Mouse (Mus musculus): ENCODE measurements around the gene B9d2. TPM values are rescaled to one million over a fixed set of nuclear protein-coding genes. Genes with fewer than 3 reads are reported as not detected.

Gene B9d2
- polyA plus RNA-seq, 1 experiment from 2014 or later, result 26.4 TPM

GRCm38 (mm10) chr7:25675405-25675804 lies 5.2 kb upstream of the B9d2 start:
- no peak for ATAC-seq (ENCODE audit: insufficient number of reproducible peaks, insufficient read depth, low FRiP score, low TSS enrichment, low read depth)
- no peak overlapping the region for H3K27ac ChIP-seq
- peak overlapping the region; percentile 65 for H3K4me2 ChIP-seq
- H3K9ac ChIP-seq, result peak overlapping the region; percentile 66; the same call in 1 of the 2 replicates
- peaks cover 21% of the 10 kb centered on the region for H3K4me1 ChIP-seq
- H3K36me3 ChIP-seq, result no peaks in the 10 kb centered on the region
- no peaks in the 10 kb centered on the region for H3K9me3 ChIP-seq
- 43% methylated on average over 6 of the region's 6 CpGs for WGBS
- peaks cover 57% of the 10 kb centered on the region for H3K27me3 ChIP-seq
- peak overlapping the region; percentile 37; the same call in 1 of the 2 replicates for H3K4me3 ChIP-seq

DNA sequence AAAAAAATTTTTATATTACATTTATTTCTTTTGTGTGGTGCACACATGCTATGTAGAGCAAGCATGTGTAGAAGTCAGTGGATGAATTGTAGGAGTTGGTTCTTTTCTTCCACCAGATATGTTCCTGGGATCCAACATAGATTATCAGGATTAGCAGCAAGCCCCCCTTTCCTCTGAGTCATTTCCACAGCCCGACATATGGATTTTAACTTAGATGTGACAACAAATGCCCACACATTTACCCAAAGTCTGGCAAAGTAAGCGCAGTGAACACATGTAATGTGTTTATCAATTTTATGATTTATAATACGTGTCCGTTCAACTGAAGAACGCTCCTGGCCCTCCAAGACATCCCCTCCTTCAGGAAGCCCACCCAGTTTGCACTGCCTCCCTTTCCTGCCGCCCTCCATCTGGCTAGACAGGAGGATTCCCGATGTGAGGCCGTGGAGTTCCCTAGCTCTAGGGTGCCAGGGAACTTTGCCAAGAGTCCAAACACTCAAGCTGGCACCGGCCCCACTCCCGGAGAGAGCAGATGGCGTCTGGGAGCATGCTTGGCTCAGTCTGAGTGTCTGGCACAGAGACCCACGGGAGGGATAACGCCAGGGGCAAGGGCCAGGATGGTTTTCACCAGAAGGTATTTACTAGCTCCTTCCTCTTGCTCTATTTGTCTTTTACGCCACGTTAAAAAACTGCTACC lies 4.3 kb upstream of the B9d2 start:
- no peak for ATAC-seq (ENCODE audit: insufficient number of reproducible peaks, insufficient read depth, low FRiP score, low TSS enrichment, low read depth)
- no peaks in the 10 kb centered on the region for H3K9me3 ChIP-seq
- no peaks in the 10 kb centered on the region for H3K36me3 ChIP-seq
- 63% methylated on average over 15 of the region's 15 CpGs for WGBS
- H3K27ac ChIP-seq, result no peak overlapping the region
- H3K9ac ChIP-seq, result no peak overlapping the region
- H3K27me3 ChIP-seq, result peaks cover 57% of the 10 kb centered on the region
- no peak overlapping the region for H3K4me3 ChIP-seq
- H3K4me1 ChIP-seq, result peaks cover 24% of the 10 kb centered on the region
- peak overlapping the region; percentile 9; the same call in 1 of the 2 replicates for H3K4me2 ChIP-seq

DNA sequence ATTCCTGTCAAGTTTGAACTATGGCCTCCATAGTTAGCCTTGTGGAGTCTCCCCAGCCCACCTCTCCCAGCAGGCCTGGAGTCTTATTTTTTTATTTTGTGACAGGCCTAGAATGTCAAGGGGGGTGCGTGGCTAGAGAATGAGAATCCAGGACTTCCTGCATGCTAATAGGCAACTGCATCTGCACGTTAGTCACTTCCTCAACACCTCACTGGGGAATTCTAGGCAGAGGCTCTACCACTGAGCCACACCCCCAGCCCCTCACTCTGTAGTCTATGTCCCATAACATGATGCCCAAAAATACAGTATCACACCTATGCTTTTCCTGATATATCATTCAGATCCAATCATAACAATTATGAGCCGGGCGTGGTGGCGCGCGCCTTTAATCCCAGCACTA lies 3.6 kb upstream of the B9d2 start:
- Histone ChIP-seq H3K4me2 (no peak overlapping the region), H3K27me3 (peaks cover 57% of the 10 kb centered on the region), H3K27ac (no peak overlapping the region), H3K4me3 (no peak overlapping the region), H3K4me1 (peaks cover 28% of the 10 kb centered on the region), H3K9me3 (no peaks in the 10 kb centered on the region), H3K36me3 (no peaks in the 10 kb centered on the region), H3K9ac (no peak overlapping the region)
- WGBS, result 91% methylated on average over 7 of the region's 7 CpGs
- no peak for ATAC-seq (ENCODE audit: insufficient number of reproducible peaks, insufficient read depth, low FRiP score, low TSS enrichment, low read depth)

GRCm38 (mm10) chr7:25679971-25680370 lies 609 bp upstream of the B9d2 start:
- Histone ChIP-seq H3K4me2 (peak overlapping the region; percentile 71), H3K4me3 (peak overlapping the region; percentile 64), H3K4me1 (peaks cover 26% of the 10 kb centered on the region), H3K27ac (no peak overlapping the region), H3K9me3 (no peaks in the 10 kb centered on the region), H3K9ac (peak overlapping the region; percentile 73; the same call in 1 of the 2 replicates), H3K36me3 (0 out of 2 replicates have a peak, but pooled peaks cover 3% of the 10 kb centered on the region), H3K27me3 (peaks cover 33% of the 10 kb centered on the region)
- no peak for ATAC-seq (ENCODE audit: insufficient number of reproducible peaks, insufficient read depth, low FRiP score, low TSS enrichment, low read depth)
- whole genome bisulfite sequencing, result 6% methylated on average over 6 of the region's 6 CpGs

DNA sequence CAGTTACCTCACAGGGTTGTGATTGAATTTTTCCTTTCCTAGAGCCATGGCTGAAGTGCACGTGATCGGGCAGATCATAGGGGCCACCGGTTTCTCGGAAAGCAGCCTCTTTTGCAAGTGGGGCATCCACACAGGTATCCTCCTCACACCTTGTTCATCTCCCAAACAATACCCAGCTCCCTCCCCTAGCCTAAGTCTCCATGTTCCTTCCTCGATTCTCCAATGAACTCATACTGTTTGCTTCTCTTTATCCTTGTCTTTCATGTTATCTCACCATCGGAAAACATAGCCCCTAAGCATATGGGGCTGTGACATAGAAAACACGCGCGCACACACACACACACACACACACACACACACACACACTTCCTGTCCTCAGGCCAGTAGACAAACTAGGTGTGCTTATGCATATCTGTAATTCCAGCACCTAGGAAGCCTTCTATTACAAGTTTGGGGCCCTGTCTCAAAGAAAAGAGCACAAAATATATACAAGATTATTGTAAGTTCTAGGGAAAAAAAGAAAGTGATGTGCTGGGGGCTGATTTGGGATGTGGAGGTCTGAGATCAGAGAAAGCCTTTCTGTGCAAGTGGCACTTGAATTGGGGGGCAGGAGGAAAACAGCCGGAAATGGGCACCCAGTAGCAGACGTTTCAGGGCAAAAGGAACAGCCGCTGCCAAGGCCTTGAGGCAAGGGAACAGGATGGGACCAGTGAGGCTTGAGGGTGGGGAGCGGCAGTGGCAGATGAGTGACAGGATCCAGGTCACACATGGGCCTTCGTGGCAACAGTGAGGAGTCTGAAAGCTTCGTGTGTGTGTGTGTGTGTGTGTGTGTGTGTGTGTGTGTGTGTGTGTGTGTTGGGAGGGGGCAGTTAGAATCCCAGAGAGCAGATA lies 1.0 kb downstream of the B9d2 start:
- Histone ChIP-seq H3K4me1 (peaks cover 31% of the 10 kb centered on the region), H3K9me3 (no peaks in the 10 kb centered on the region), H3K4me3 (peak overlapping the region; percentile 64), H3K4me2 (peak overlapping the region; percentile 71), H3K9ac (peak overlapping the region; percentile 73; the same call in 1 of the 2 replicates), H3K27ac (no peak overlapping the region), H3K27me3 (peaks cover 30% of the 10 kb centered on the region), H3K36me3 (peaks cover 6% of the 10 kb centered on the region; the same call in 1 of the 2 replicates)
- WGBS, result 57% methylated on average over 14 of the region's 15 CpGs
- no peak; the same call in 1 of the 2 replicates for ATAC-seq (ENCODE audit: insufficient number of reproducible peaks, insufficient read depth, low FRiP score, low TSS enrichment, low read depth)

GRCm38 (mm10) chr7:25683474-25684180 lies 3.0 kb downstream of the B9d2 start:
- WGBS, result 66% methylated on average over 7 of the region's 7 CpGs
- Histone ChIP-seq H3K9me3 (no peaks in the 10 kb centered on the region), H3K9ac (no peak overlapping the region), H3K4me3 (no peak overlapping the region), H3K4me1 (peaks cover 44% of the 10 kb centered on the region), H3K27ac (no peak overlapping the region), H3K4me2 (no peak overlapping the region), H3K36me3 (peaks cover 6% of the 10 kb centered on the region; the same call in 1 of the 2 replicates), H3K27me3 (peaks cover 38% of the 10 kb centered on the region)
- ATAC-seq (ENCODE audit: insufficient number of reproducible peaks, insufficient read depth, low FRiP score, low TSS enrichment, low read depth), result no peak

DNA sequence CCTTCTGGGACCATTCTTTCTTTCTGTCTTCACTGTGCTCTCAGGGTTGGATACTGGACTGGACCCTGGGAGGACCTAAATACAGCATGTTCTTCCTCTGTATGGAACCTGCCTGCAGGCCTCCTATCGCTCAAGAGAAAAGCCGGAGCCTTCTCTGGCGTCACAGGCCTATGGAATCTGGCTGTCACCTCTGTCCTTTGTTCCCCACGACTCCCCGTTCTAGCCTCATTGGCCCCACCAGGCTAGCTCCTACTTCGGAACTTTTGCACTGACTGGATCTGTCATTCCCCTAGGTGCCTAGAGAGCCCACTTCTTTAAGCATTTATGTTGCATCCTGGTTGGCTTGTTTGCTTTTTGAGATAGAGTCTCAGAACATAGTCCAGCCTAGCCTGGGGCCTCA lies 4.1 kb downstream of the B9d2 start:
- no peak overlapping the region for H3K9ac ChIP-seq
- H3K9me3 ChIP-seq, result no peaks in the 10 kb centered on the region
- H3K4me2 ChIP-seq, result no peak overlapping the region
- H3K27me3 ChIP-seq, result peaks cover 40% of the 10 kb centered on the region
- peak overlapping the region; percentile 35 for H3K27ac ChIP-seq
- H3K4me1 ChIP-seq, result peaks cover 53% of the 10 kb centered on the region
- no peak overlapping the region for H3K4me3 ChIP-seq
- peaks cover 6% of the 10 kb centered on the region; the same call in 1 of the 2 replicates for H3K36me3 ChIP-seq
- 80% methylated on average over 6 of the region's 6 CpGs for WGBS
- ATAC-seq (ENCODE audit: insufficient number of reproducible peaks, insufficient read depth, low FRiP score, low TSS enrichment, low read depth), result no peak

DNA sequence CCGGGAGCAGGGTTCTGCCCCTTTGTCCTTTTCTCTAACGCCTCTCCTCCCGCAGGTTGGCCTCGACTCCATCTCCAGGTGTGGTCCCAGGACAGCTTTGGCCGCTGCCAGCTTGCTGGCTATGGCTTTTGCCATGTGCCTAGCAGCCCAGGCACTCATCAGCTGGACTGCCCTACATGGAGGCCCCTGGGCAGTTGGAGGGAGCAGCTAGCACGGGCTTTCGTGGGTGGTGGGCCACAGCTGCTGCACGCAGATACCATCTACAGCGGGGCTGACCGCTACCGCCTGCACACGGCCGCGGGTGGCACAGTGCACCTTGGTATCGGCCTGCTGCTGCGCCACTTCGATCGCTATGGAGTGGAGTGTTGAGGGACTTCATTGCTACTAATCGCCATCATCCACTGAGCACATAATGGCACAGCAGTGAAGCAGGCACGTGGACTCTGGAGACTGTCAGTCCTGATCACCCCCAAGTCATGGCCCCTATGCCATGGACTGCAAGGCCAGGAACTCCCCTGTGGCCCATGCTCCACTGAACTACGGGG lies 5.4 kb downstream of the B9d2 start:
- peak overlapping the region; percentile 88 for H3K4me2 ChIP-seq
- peak overlapping the region; percentile 85; the same call in 1 of the 2 replicates for H3K27ac ChIP-seq
- peaks cover 6% of the 10 kb centered on the region; the same call in 1 of the 2 replicates for H3K36me3 ChIP-seq
- peaks cover 50% of the 10 kb centered on the region for H3K27me3 ChIP-seq
- peak overlapping the region; percentile 65 for H3K4me3 ChIP-seq
- ATAC-seq (ENCODE audit: insufficient number of reproducible peaks, insufficient read depth, low FRiP score, low TSS enrichment, low read depth), result no peak
- H3K4me1 ChIP-seq, result peaks cover 46% of the 10 kb centered on the region
- WGBS, result 67% methylated on average over 21 of the region's 21 CpGs
- no peak overlapping the region for H3K9ac ChIP-seq
- no peaks in the 10 kb centered on the region for H3K9me3 ChIP-seq

GRCm38 (mm10) chr7:25686680-25687531 lies 6.3 kb downstream of the B9d2 start, which contains the start of gene Tgfb1:
TSS of gene Tgfb1 (plus strand) at chr7:25687002.
- H3K9ac ChIP-seq, result peak within 1 kb of the TSS; percentile 80
- no peaks in the 10 kb centered on the region for H3K9me3 ChIP-seq
- H3K27me3 ChIP-seq, result peaks cover 55% of the 10 kb centered on the region
- H3K4me3 ChIP-seq, result peak within 1 kb of the TSS; percentile 65
- WGBS, result under 1% methylated on average over 59 of the region's 69 CpGs
- H3K36me3 ChIP-seq, result peaks cover 8% of the 10 kb centered on the region; the same call in 1 of the 2 replicates
- ATAC-seq (ENCODE audit: insufficient number of reproducible peaks, insufficient read depth, low FRiP score, low TSS enrichment, low read depth), result peak; percentile 34
- H3K4me2 ChIP-seq, result peak within 1 kb of the TSS; percentile 88
- H3K4me1 ChIP-seq, result peaks cover 41% of the 10 kb centered on the region
- peak within 1 kb of the TSS; percentile 85 for H3K27ac ChIP-seq

DNA sequence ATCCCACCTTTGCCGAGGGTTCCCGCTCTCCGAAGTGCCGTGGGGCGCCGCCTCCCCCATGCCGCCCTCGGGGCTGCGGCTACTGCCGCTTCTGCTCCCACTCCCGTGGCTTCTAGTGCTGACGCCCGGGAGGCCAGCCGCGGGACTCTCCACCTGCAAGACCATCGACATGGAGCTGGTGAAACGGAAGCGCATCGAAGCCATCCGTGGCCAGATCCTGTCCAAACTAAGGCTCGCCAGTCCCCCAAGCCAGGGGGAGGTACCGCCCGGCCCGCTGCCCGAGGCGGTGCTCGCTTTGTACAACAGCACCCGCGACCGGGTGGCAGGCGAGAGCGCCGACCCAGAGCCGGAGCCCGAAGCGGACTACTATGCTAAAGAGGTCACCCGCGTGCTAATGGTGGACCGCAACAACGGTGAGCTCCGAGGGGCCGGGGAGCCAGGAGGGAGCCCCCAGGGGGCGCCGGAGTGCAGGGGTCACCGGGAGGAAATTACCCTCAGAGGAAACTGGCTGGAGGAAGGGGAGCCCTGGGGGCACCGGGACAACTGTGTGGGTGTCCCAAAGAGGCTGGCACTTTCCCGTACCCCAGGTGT lies 7.3 kb downstream of the B9d2 start:
- Histone ChIP-seq H3K27me3 (peaks cover 55% of the 10 kb centered on the region), H3K4me3 (peak overlapping the region; percentile 65), H3K27ac (no peak overlapping the region), H3K4me1 (peaks cover 41% of the 10 kb centered on the region), H3K9ac (peak overlapping the region; percentile 80), H3K36me3 (peaks cover 14% of the 10 kb centered on the region), H3K9me3 (no peaks in the 10 kb centered on the region), H3K4me2 (peak overlapping the region; percentile 88)
- ATAC-seq (ENCODE audit: insufficient number of reproducible peaks, insufficient read depth, low FRiP score, low TSS enrichment, low read depth), result no peak
- under 1% methylated on average over 47 of the region's 47 CpGs for WGBS

All from embryonic facial prominence, embryonic 13.5 days (tissue).